Mouse (Mus musculus): ENCODE data around the gene Farp2.

- TF ChIP-seq CTCF (IDR thresholded peaks at IDR 0.05) = peak; percentile 62
- no peak for TF ChIP-seq EP300 (IDR thresholded peaks at IDR 0.05)
Measured at GRCm38 (mm10) chr1:93636211-93636897, 124.5 kb downstream of the Farp2 start.

Data from lung, postnatal 0 days (tissue).